Mouse (Mus musculus): ENCODE results near the gene Jmy.

DNA sequence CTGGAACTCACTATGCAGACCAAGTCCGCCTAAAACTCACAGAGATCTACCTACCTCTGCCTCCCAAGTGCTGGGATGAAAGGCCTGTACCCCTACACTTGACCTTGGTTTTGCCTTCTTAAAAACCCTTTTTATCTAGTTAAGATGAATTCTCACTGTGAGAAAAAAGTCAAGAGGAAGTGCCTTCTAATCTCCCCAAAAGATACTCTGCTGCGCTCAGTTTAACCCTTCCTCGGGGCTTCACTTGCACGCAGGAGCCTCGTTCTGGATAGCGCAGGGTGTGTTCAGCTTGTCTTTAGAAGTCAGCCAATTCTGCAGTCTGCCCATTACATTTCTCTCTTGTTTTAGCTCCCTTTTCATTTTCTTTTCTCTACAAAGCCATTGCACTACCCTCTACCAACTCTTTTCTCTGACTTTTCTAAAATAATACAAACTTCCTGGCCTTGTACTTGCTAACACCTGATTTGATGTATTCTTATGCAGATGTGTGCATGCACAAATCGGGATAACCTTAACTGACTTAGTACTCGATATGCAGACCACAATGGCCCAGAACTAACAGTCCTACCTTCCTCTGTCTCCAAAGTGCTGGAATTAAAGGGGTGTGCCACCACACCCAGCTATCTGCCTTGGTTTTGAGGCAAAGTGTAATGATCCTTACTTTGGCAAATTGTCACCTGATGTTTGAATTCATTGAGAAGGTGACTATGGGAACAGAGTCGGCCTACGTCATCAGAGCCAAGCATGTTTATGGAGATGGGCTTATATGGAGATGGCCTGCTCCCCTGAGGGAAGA, 14.6 kb upstream of the Jmy start:
- TF ChIP-seq CTCF (conservative IDR thresholded peaks at IDR 0.05; ENCODE audit: low read length) (no peak), NANOG (IDR thresholded peaks at IDR 0.05; ENCODE audit: borderline replicate concordance, low read length) (no peak)
